Mouse (Mus musculus): ENCODE data around the gene Ccdc40. TPM values are rescaled to one million over a fixed set of nuclear protein-coding genes. Genes with fewer than 3 reads are reported as not detected.

The Ccdc40 gene
- 1.8 and 2.4 TPM in 2 replicates for polyA plus RNA-seq (2016; fragmentation: Nextera tagmentation; extraction: Ambion mirVana)

DNA sequence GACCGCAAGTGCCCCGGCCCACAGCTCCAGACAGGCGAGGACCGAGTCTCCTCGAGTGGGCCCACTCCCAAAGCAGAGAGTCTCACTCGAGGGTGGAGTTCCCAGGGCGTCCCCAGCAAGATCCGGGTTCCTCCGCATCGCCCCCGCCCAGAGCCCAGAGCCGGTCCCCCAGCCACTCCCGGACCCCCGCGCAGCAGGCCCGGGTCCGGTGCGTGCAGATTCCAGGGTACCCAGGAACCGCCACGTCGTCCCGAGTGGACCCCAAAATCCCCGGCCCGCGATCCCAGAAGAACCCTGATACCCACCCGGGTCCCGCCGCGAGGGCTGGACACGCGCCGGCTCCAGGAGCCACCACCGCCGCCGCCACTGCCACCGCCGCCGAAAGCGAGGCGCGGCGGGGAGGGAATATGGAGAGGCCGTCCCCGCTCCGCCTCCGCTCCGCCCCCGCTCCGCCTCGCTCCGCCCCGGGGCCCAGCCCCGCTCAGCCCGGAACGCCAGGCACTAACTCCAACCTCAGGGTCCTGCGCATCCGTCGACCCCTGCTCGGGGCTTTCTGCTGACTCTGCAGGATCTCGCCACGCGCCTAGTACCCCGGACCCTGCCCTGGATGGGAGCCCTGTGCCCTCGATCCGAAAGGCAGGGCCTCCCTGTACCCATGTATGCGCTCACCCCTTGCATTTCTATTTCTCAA, at the start of gene Ccdc40, which contains the start of gene Tbc1d16:
Gene Ccdc40 (plus strand): TSS at position 482 of the 691 bp plus-strand sequence.
Gene Tbc1d16 (minus strand): TSS at position 409 of the 691 bp plus-strand sequence.
- WGBS (ENCODE audit: insufficient replicate concordance): under 1% methylated on average over 64 of the region's 66 CpGs
- peak within 1 kb of the TSS; percentile 66 for H3K9ac ChIP-seq
- no peaks in the 10 kb centered on the region for H3K9me3 ChIP-seq (replicated peaks)

DNA sequence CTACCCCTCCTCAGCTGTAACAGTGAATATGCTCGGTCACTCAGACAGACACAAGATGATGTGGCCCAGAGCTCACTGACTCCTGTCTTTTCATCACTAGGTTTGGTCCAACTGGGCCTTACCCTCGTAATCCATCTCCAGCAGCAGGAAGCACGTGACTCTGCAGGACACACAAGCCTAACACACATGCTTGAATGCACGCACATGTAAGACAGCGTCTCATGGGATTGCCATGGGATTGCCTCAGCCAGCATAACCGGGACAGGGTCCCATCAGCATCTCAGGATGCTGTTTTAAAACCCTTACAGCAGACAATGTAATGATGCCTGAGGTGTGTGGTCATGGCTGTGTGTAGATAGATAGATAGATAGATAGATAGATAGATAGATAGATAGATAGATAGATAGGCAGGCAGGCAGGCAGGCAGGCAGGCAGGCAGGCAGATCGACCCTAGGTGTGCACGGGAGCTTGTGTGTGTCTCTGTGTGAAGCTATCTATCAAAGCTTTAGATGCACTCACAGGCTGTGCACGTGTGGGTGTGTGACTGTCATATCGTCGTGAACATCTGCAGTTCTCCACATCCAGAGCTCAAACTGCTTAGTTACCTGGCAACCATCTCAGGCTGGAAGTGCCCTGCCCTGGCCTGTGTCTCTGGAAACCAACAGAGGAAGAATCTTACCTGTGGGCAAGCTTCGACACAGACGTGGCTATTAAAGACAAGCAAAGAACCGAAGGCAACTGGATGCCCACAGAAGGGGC, 47.4 kb upstream of the Ccdc40 start:
- no peak for ATAC-seq
- no peak overlapping the region for H3K27ac ChIP-seq

More for the DNA sequence above, at the start of gene Ccdc40, which contains the start of gene Tbc1d16:
- Histone ChIP-seq H3K27me3 (replicated peaks) (peaks cover 73% of the 10 kb centered on the region), H3K27ac (no peak within 1 kb of the TSS), H3K4me3 (peak within 1 kb of the TSS; percentile 57), H3K4me2 (peak within 1 kb of the TSS; percentile 81), H3K4me1 (peaks cover 23% of the 10 kb centered on the region), H3K36me3 (no peaks in the 10 kb centered on the region)
- peak; percentile 78 for ATAC-seq

DNA sequence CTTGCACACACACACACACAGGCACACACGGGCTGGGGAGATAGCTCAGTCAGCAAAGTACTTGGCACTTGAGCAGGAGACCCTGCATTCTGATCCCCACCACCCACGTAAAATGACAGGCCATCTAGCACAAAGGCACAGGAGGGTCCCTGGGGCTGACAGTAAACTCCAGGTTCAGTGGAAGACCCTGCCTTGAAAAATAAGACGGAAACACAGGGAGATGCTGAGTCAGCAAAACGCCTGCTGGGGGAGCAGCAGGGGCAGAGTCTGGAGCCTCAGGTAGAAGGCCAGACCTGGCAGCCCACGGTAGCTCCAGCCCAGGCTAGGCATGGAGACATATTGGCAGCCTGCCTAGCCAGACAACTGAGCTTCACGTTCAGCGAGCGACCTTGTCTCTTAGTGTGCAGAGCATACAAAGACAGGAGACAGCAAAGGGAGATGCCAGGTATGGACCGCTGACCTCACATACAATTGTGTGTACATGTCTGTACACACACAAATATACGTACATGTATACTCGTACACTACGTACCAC, 46.4 kb upstream of the Ccdc40 start:
- Histone ChIP-seq H3K4me3 (no peak overlapping the region), H3K27me3 (replicated peaks) (no peaks in the 10 kb centered on the region), H3K9ac (no peak overlapping the region), H3K4me1 (peaks cover 7% of the 10 kb centered on the region; the same call in 1 of the 2 replicates), H3K27ac (no peak overlapping the region), H3K9me3 (replicated peaks) (no peaks in the 10 kb centered on the region), H3K4me2 (no peak overlapping the region), H3K36me3 (no peaks in the 10 kb centered on the region)
- ATAC-seq: no peak
- 75% methylated on average over 12 of the region's 12 CpGs for WGBS (ENCODE audit: insufficient replicate concordance)

More for the DNA sequence above, 47.4 kb upstream of the Ccdc40 start:
- no peak overlapping the region for H3K9ac ChIP-seq
- no peak overlapping the region for H3K4me2 ChIP-seq
- H3K36me3 ChIP-seq: no peaks in the 10 kb centered on the region
- no peaks in the 10 kb centered on the region for H3K27me3 ChIP-seq (replicated peaks)
- no peak overlapping the region for H3K4me3 ChIP-seq
- H3K9me3 ChIP-seq (replicated peaks): no peaks in the 10 kb centered on the region
- peaks cover 7% of the 10 kb centered on the region; the same call in 1 of the 2 replicates for H3K4me1 ChIP-seq
- WGBS (ENCODE audit: insufficient replicate concordance): 73% methylated on average over 14 of the region's 14 CpGs

DNA sequence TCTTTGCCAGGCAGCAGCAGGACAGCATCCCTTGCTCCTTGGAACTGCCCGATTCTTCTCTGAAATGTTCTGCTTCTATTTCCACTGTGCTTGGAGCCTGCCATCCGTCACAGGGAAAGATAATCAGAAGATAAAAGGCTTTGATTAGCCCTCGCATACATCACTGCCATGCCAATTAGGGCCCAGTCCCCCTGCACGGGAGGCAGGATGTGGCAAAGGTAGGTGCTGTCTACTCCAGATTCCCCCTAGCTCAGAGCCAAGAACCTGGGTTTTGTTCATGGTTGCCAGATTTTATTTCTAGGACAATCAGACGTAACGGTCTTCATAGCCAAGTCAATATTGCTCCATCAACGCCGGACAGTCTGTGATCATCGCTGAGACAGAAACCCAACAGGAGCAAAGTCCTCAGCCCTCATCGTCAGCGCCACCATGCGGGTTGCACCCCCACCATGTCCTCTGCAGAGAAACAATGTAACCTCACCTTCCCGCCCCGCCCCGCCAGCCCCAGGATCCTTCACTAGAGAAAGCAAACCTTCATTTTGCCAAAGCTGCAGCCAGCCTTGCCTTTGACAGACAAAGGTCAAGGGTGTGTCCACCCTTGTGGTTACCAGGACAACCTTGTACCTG, 44.6 kb upstream of the Ccdc40 start:
- no peak overlapping the region for H3K27ac ChIP-seq
- H3K9ac ChIP-seq: no peak overlapping the region
- H3K36me3 ChIP-seq: no peaks in the 10 kb centered on the region
- H3K4me1 ChIP-seq: peaks cover 10% of the 10 kb centered on the region; the same call in 1 of the 2 replicates
- H3K4me2 ChIP-seq: no peak overlapping the region
- H3K9me3 ChIP-seq (replicated peaks): no peaks in the 10 kb centered on the region
- no peak overlapping the region for H3K4me3 ChIP-seq
- ATAC-seq: no peak
- 70% methylated on average over 15 of the region's 15 CpGs for WGBS (ENCODE audit: insufficient replicate concordance)
- H3K27me3 ChIP-seq (replicated peaks): no peaks in the 10 kb centered on the region

DNA sequence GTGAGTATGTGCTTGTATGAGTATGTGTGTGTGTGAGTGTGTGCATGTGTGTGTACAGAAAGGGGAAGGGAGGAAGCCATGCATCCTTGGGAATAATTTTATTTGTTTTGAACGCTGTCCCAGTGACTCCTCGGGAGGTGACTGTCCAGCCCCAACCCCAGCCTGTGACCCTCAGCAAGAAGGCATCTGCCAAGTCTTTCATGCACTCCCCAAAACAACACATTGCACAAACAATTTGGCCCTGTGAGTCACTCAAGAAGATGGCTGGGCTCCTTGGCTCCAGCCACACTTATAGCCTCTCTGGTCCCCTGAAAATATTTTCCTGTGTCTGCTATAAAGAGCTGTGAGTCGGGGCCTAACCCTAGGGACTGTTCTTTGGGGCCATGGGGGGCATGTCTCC, 42.0 kb upstream of the Ccdc40 start:
- peaks cover 13% of the 10 kb centered on the region; the same call in 1 of the 2 replicates for H3K4me1 ChIP-seq
- H3K9ac ChIP-seq: no peak overlapping the region
- no peaks in the 10 kb centered on the region for H3K9me3 ChIP-seq (replicated peaks)
- no peak overlapping the region for H3K4me2 ChIP-seq
- H3K27ac ChIP-seq: no peak overlapping the region
- 70% methylated on average over 3 of the region's 3 CpGs for WGBS (ENCODE audit: insufficient replicate concordance)
- 0 out of 2 replicates have a peak, but pooled peaks cover under 1% of the 10 kb centered on the region for H3K27me3 ChIP-seq (replicated peaks)
- no peak for ATAC-seq
- no peak overlapping the region for H3K4me3 ChIP-seq
- no peaks in the 10 kb centered on the region for H3K36me3 ChIP-seq

DNA sequence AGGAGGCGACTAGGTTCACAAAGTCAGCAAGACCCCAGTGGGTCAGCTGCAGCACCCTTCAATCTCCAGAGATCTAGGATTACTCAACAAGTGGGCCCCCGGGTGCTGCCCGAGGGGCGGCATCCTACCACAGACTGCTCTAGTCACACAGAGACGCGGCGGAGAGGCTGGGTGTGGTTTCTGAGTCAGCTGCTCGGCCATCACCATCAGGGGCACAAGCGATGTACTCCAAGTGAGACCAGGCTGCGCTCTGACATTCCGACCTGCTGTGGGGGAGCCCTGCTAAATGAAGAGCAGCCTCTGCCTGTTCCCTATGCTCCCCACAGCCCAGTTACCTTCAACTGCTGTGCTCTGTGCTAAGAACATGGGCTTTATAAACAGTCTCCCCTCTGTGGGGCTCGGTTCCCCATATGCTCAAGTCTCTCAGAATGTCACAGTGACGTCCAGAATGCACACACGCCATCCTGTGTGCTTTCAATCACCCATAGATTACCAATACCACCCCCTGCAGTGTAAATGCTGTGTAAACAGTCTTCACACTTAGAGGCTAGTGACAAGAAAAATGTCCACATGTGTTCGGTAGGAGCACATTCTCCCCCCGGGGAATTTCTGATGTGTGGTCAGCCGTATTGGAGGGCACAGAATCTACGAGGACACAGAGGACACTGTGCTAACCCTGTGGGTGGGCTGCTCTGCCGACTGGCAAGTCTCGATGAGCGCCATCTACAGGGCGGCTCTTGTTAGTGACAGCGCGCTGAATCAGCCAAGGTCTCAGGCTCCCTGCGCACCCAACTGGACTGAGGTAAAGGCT, 41.2 kb upstream of the Ccdc40 start:
- Histone ChIP-seq H3K4me2 (no peak overlapping the region), H3K27ac (no peak overlapping the region), H3K4me3 (no peak overlapping the region), H3K9ac (no peak overlapping the region), H3K4me1 (peaks cover 13% of the 10 kb centered on the region; the same call in 1 of the 2 replicates), H3K27me3 (replicated peaks) (0 out of 2 replicates have a peak, but pooled peaks cover 6% of the 10 kb centered on the region), H3K36me3 (no peaks in the 10 kb centered on the region), H3K9me3 (replicated peaks) (no peaks in the 10 kb centered on the region)
- ATAC-seq: no peak
- WGBS (ENCODE audit: insufficient replicate concordance): 49% methylated on average over 25 of the region's 25 CpGs

DNA sequence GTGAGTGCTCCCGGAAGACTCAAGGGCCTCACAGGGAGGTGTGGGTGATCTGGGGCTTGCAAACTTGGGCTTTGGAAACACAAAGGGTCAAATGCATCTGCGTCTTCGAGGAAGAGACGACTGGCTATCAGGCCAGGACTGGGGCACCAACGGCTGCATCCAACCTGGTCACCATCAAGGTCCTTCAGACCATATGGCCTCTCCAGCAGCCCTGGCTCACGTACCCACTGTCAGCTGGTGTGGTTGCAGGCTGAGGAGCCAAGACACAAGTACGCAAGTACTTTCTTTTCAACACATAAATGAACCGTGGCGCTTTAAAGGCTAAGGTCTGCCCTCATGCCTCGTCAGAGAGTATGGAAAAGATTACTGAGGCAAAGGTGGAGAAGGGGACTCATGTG, 40.6 kb upstream of the Ccdc40 start:
- Histone ChIP-seq H3K36me3 (no peaks in the 10 kb centered on the region), H3K27ac (no peak overlapping the region), H3K27me3 (replicated peaks) (0 out of 2 replicates have a peak, but pooled peaks cover 6% of the 10 kb centered on the region), H3K9me3 (replicated peaks) (no peaks in the 10 kb centered on the region), H3K9ac (no peak overlapping the region), H3K4me3 (no peak overlapping the region), H3K4me2 (no peak overlapping the region), H3K4me1 (peaks cover 13% of the 10 kb centered on the region; the same call in 1 of the 2 replicates)
- WGBS (ENCODE audit: insufficient replicate concordance): 64% methylated on average over 10 of the region's 10 CpGs
- ATAC-seq: no peak

DNA sequence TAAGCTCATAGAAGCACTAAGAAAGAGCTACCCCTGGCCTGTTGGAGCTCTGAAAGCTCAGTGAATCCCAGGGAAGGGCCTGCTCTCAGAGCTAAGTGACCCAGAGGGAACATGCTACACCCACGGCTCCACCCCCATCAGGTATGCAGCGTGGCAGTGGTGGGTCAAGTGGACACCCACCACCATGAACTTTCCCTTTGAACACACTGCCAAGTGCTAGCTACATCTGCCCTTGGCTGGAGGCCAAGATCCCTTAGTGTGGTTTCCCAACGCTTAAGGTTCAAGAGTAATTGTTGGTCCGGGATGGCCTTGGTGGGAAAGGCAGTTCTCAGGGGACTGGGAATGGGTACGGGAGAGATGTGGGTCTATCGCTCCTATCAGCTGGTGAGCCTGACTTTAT, 40.0 kb upstream of the Ccdc40 start:
- 66% methylated on average over 6 of the region's 6 CpGs for whole genome bisulfite sequencing (ENCODE audit: insufficient replicate concordance)
- H3K27ac ChIP-seq: no peak overlapping the region
- no peak for ATAC-seq

DNA sequence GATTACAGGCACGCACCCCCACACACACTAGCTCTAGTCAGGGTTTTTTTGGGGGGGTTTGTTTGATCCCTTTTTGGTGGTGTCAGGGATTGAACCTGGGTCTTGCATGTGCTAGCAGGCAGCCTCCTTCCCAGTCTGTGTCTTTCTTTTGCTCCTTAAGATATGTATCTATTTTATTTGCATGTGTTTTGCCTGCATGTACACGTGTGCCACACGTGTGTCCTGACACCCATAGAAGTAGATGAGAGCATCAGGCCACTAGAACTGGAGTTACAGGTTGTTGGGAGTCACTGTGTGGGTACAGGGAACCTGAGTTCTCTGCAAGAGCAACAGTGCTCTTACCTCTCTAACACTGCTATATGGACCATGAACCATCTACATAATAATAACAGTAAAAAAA, 39.1 kb upstream of the Ccdc40 start:
- H3K9me3 ChIP-seq (replicated peaks): no peaks in the 10 kb centered on the region
- 0 out of 2 replicates have a peak, but pooled peaks cover 6% of the 10 kb centered on the region for H3K27me3 ChIP-seq (replicated peaks)
- no peak overlapping the region for H3K4me2 ChIP-seq
- H3K4me1 ChIP-seq: peaks cover 6% of the 10 kb centered on the region; the same call in 1 of the 2 replicates
- no peaks in the 10 kb centered on the region for H3K36me3 ChIP-seq
- 76% methylated on average over 3 of the region's 3 CpGs for WGBS (ENCODE audit: insufficient replicate concordance)
- no peak overlapping the region for H3K9ac ChIP-seq
- H3K27ac ChIP-seq: no peak overlapping the region
- H3K4me3 ChIP-seq: no peak overlapping the region
- no peak for ATAC-seq

More for the DNA sequence above, 40.0 kb upstream of the Ccdc40 start:
- no peak overlapping the region for H3K4me3 ChIP-seq
- H3K9me3 ChIP-seq (replicated peaks): no peaks in the 10 kb centered on the region
- no peaks in the 10 kb centered on the region for H3K36me3 ChIP-seq
- H3K4me1 ChIP-seq: peaks cover 13% of the 10 kb centered on the region; the same call in 1 of the 2 replicates
- H3K27me3 ChIP-seq (replicated peaks): 0 out of 2 replicates have a peak, but pooled peaks cover 6% of the 10 kb centered on the region
- no peak overlapping the region for H3K9ac ChIP-seq
- H3K4me2 ChIP-seq: no peak overlapping the region

DNA sequence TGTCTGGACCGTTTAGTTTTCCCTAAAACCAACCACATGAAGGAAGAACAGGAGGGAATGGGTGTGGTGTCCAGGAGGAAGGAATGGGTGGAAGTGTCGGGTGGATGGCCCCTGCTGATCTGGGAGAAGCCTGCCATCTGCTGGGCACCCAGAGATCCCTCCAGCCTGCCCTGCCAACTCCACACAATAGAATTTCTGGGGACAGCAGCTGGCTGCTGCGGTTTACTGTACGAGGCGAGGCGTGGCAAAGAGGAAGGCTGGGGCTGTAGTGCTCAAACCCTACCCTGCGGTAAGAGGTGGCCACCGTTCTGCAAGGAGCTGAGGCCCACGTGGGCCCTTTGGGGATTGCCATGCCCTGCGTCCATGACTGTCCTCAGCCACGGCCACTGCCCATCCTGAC, 37.9 kb upstream of the Ccdc40 start:
- Histone ChIP-seq H3K36me3 (no peaks in the 10 kb centered on the region), H3K4me1 (peaks cover 6% of the 10 kb centered on the region; the same call in 1 of the 2 replicates), H3K9ac (no peak overlapping the region), H3K27me3 (replicated peaks) (0 out of 2 replicates have a peak, but pooled peaks cover 6% of the 10 kb centered on the region), H3K9me3 (replicated peaks) (no peaks in the 10 kb centered on the region), H3K27ac (no peak overlapping the region), H3K4me3 (no peak overlapping the region), H3K4me2 (no peak overlapping the region)
- WGBS (ENCODE audit: insufficient replicate concordance): 20% methylated on average over 11 of the region's 11 CpGs
- no peak for ATAC-seq

DNA sequence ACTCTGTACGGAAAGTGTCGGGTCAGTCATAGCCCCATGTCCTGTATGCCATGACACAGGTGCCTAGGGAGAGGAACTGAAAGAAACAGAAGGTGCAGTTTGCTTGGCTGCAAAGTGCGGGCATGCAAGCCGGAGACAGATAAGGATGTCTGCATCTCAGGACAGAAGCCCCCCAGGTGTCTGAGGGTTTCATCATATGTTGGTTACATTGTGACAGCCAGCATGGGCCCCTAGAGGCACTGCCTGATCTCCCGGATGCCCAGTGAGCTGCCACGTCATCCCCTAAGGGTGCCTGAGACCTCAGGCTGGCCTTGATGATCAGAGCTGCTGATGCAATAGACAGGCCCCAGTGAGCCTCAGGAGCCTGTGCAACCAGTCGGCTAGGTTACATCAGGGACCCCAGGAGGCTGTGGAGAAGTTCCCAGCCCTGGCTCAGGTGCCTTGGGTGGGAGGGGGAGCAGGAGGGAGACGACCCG, 36.7 kb upstream of the Ccdc40 start:
- Histone ChIP-seq H3K27me3 (replicated peaks) (0 out of 2 replicates have a peak, but pooled peaks cover 6% of the 10 kb centered on the region), H3K4me3 (no peak overlapping the region)
- ATAC-seq: no peak

More for the DNA sequence above, 36.7 kb upstream of the Ccdc40 start:
- Histone ChIP-seq H3K9ac (no peak overlapping the region), H3K4me1 (peaks cover 6% of the 10 kb centered on the region; the same call in 1 of the 2 replicates), H3K9me3 (replicated peaks) (no peaks in the 10 kb centered on the region), H3K4me2 (no peak overlapping the region), H3K27ac (no peak overlapping the region), H3K36me3 (no peaks in the 10 kb centered on the region)
- WGBS (ENCODE audit: insufficient replicate concordance): 57% methylated on average over 9 of the region's 9 CpGs

Data from liver, embryonic 12.5 days (tissue).